Mouse (Mus musculus) liver, embryonic 13.5 days (tissue): ENCODE data around the gene Spry2. TPM values are rescaled to one million over a fixed set of nuclear protein-coding genes. Genes with fewer than 3 reads are reported as not detected.

Source experiments
- ATAC-seq: fragments of 200-750 bp; cut with Nextera tagmentation; 2 replicates; pipeline ENCODE4 v1.8.0; 2017; ENCODE audit warnings: low read depth, mild to moderate bottlenecking, moderate number of reproducible peaks, moderate library complexity
- DNase-seq: peaks from one replicate; pipeline ENCODE4 v3.0.0; 2022
- H3K27ac ChIP-seq: fragments of 300-500 bp; sonication (generic); 2 replicates; pipeline ENCODE4 v1.5.1; 2015; ENCODE audit warnings: moderate library complexity, mild to moderate bottlenecking, inconsistent platforms
- H3K27me3 ChIP-seq: fragments of 300-500 bp; sonication (generic); 2 replicates; pipeline ENCODE4 v1.6.1; 2015; ENCODE audit warnings: mild to moderate bottlenecking, inconsistent platforms
- H3K36me3 ChIP-seq: fragments of 300-500 bp; sonication (generic); 2 replicates; pipeline ENCODE4 v1.6.1; 2015; ENCODE audit warnings: mild to moderate bottlenecking, inconsistent platforms
- H3K4me1 ChIP-seq: fragments of 300-500 bp; sonication (generic); replicated peaks from 2 replicates; pipeline ENCODE4 v1.6.1; 2015; ENCODE audit warnings: inconsistent platforms
- H3K4me2 ChIP-seq: fragments of 300-500 bp; sonication (generic); 2 replicates; pipeline ENCODE4 v1.6.1; 2015; ENCODE audit warnings: inconsistent platforms, mild to moderate bottlenecking, moderate library complexity
- H3K4me3 ChIP-seq: fragments of 300-500 bp; sonication (generic); replicated peaks from 2 replicates; pipeline ENCODE4 v1.5.1; 2015; ENCODE audit warnings: mild to moderate bottlenecking, inconsistent platforms
- H3K9ac ChIP-seq: fragments of 300-500 bp; sonication (generic); 2 replicates; pipeline ENCODE4 v1.6.1; 2015; ENCODE audit warnings: mild to moderate bottlenecking, inconsistent platforms
- H3K9me3 ChIP-seq: fragments of 300-500 bp; sonication (generic); replicated peaks from 2 replicates; pipeline ENCODE4 v1.6.1; 2016; ENCODE audit warnings: inconsistent platforms
- WGBS: fragments of 180-500 bp; shearing (Covaris S2); methylation state at CpG from one replicate; pipeline ENCODE4 v1.1.7; 2015; ENCODE audit not compliant: insufficient replicate concordance; 5-methylcytosine and 5-hydroxymethylcytosine counted together
- polyA plus RNA-seq: library from polyadenylated mRNA; unstranded; fragments of >200 nt; fragmentation: Nextera tagmentation; extraction: Ambion mirVana; gene quantifications from 2 replicates; pipeline ENCODE4 v1.2.1, GENCODE M21; 2015

Spry2 gene
- polyA plus RNA-seq, 1 experiment from 2014 or later: 5.0 TPM

GRCm38 (mm10) chr14:105859876-105860275, 36.7 kb downstream of the Spry2 start:
- H3K27me3 ChIP-seq: no peaks in the 10 kb centered on the region
- no peaks in the 10 kb centered on the region for H3K4me1 ChIP-seq
- no peak overlapping the region for H3K4me3 ChIP-seq
- H3K9me3 ChIP-seq: no peaks in the 10 kb centered on the region
- ATAC-seq (no peak), DNase-seq (no peak)
- WGBS: 26% methylated on average over 2 of the region's 2 CpGs
- H3K9ac ChIP-seq: no peak overlapping the region
- no peak overlapping the region for H3K27ac ChIP-seq
- no peak overlapping the region for H3K4me2 ChIP-seq
- H3K36me3 ChIP-seq: no peaks in the 10 kb centered on the region

GRCm38 (mm10) chr14:105859368-105859767, 37.3 kb downstream of the Spry2 start:
- 17% methylated on average over 4 of the region's 4 CpGs for WGBS
- no peak overlapping the region for H3K4me2 ChIP-seq
- no peak overlapping the region for H3K27ac ChIP-seq
- H3K9me3 ChIP-seq: no peaks in the 10 kb centered on the region
- no peaks in the 10 kb centered on the region for H3K27me3 ChIP-seq
- no peak overlapping the region for H3K9ac ChIP-seq
- no peak for DNase-seq
- no peaks in the 10 kb centered on the region for H3K36me3 ChIP-seq
- no peak for ATAC-seq
- H3K4me3 ChIP-seq: no peak overlapping the region
- H3K4me1 ChIP-seq: no peaks in the 10 kb centered on the region

GRCm38 (mm10) chr14:105858935-105859334, 37.7 kb downstream of the Spry2 start:
- WGBS: 17% methylated on average over 5 of the region's 5 CpGs
- DNase-seq: no peak
- H3K9ac ChIP-seq: no peak overlapping the region
- no peak for ATAC-seq
- no peaks in the 10 kb centered on the region for H3K4me1 ChIP-seq
- H3K4me3 ChIP-seq: no peak overlapping the region
- H3K27me3 ChIP-seq: no peaks in the 10 kb centered on the region
- no peak overlapping the region for H3K4me2 ChIP-seq
- no peak overlapping the region for H3K27ac ChIP-seq
- no peaks in the 10 kb centered on the region for H3K36me3 ChIP-seq
- no peaks in the 10 kb centered on the region for H3K9me3 ChIP-seq

- DNase-seq (no peak), ATAC-seq (no peak)
- Histone ChIP-seq H3K4me2 (no peak overlapping the region), H3K9ac (no peak overlapping the region), H3K4me1 (no peaks in the 10 kb centered on the region), H3K4me3 (no peak overlapping the region), H3K36me3 (no peaks in the 10 kb centered on the region), H3K27me3 (no peaks in the 10 kb centered on the region), H3K27ac (no peak overlapping the region), H3K9me3 (no peaks in the 10 kb centered on the region)
- 22% methylated on average over 7 of the region's 7 CpGs for WGBS
Measured at GRCm38 (mm10) chr14:105851359-105852067, 45.1 kb downstream of the Spry2 start.

Other genes with a start within 250 kb of the Spry2 start
- gene Trim52, start 209.4 kb upstream of the Spry2 start, polyA plus RNA-seq: not detected in 2 replicates